Mouse (Mus musculus) liver, embryonic 14.5 days (tissue): ENCODE measurements around the gene Amotl2.

ENCODE experiments used
- CTCF ChIP-seq: IDR thresholded peaks from 2 replicates; pipeline ENCODE4 v1.5.1; 2016; ENCODE audit warnings: antibody characterized with exemption, low read depth, control low read depth
- EP300 ChIP-seq: IDR thresholded peaks from 2 replicates; pipeline ENCODE4 v1.6.1; 2016; ENCODE audit warnings: antibody characterized with exemption, low read depth

DNA sequence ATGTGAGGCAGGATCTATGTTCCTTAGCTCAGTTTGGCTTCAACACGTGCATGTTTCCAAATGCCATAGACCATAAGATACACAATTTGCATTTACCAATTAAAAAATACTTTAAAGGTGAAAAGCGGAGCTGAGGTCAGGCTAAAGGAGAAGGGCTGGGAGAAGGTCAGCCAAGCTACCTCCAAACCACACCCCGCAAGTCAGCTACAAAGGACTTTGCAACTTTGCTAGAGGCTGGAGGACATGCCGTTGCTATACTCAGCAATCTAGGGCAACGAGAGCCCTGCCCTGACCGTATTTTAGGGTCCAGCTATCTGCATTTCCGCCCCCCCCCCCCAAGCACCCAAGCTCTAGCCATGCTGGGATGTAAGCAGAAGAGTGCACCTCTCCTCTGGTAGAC is 45.1 kb downstream of the Amotl2 start:
- TF ChIP-seq CTCF (no peak), EP300 (no peak)
